Mouse (Mus musculus): ENCODE results near the gene Lhfpl4. TPM values are rescaled to one million over a fixed set of nuclear protein-coding genes. Genes with fewer than 3 reads are reported as not detected.

Gene Lhfpl4
- total and polyA plus RNA-seq, 3 experiments = 3.2 to 8.9 (median 7.1) TPM

GRCm38 (mm10) chr6:113176613-113177012 is 18.6 kb downstream of the Lhfpl4 start:
- TF ChIP-seq ZMIZ1 (IDR thresholded peaks at IDR 0.05; ENCODE audit: low read depth, low read length) = no peak
- no peak for TF ChIP-seq POLR2AphosphoS2 (IDR thresholded peaks at IDR 0.05; ENCODE audit: low read depth, low read length)
- no peak for TF ChIP-seq ETS1 (conservative IDR thresholded peaks at IDR 0.05; ENCODE audit: low read depth, low read length)
- TF ChIP-seq CHD1 (IDR thresholded peaks at IDR 0.05; ENCODE audit: low read depth, low read length) = no peak
- no peak for TF ChIP-seq UBTF (IDR thresholded peaks at IDR 0.05; ENCODE audit: low read depth, low read length)
- TF ChIP-seq USF1 (IDR thresholded peaks at IDR 0.05; ENCODE audit: low read depth, low read length) = no peak
- TF ChIP-seq JUN (IDR thresholded peaks at IDR 0.05; ENCODE audit: insufficient read depth, low read depth, low read length) = no peak
- TF ChIP-seq MAFK (IDR thresholded peaks at IDR 0.05; ENCODE audit: insufficient replicate concordance, low read length) = no peak
- no peak for TF ChIP-seq NRF1 (IDR thresholded peaks at IDR 0.05; ENCODE audit: low read depth, low read length)
- no peak for TF ChIP-seq RAD21 (IDR thresholded peaks at IDR 0.05; ENCODE audit: low read depth, low read length)
- no peak for TF ChIP-seq MYC (IDR thresholded peaks at IDR 0.05; ENCODE audit: low read depth, low read length)
- TF ChIP-seq PAX5 (IDR thresholded peaks at IDR 0.05; ENCODE audit: low read length) = no peak
- no peak for TF ChIP-seq TBP (conservative IDR thresholded peaks at IDR 0.05; ENCODE audit: low read depth, low read length)
- no peak for TF ChIP-seq EP300 (IDR thresholded peaks at IDR 0.05; ENCODE audit: low read length)
- TF ChIP-seq JUND (conservative IDR thresholded peaks at IDR 0.05; ENCODE audit: low read depth, low read length) = no peak
- TF ChIP-seq BHLHE40 (IDR thresholded peaks at IDR 0.05; ENCODE audit: low read depth, low read length) = no peak
- no peak for TF ChIP-seq MAZ (IDR thresholded peaks at IDR 0.05; ENCODE audit: low read depth, low read length)
- no peak for TF ChIP-seq KAT2A (IDR thresholded peaks at IDR 0.05; ENCODE audit: insufficient replicate concordance, low read length)
- no peak for TF ChIP-seq SIN3A (IDR thresholded peaks at IDR 0.05; ENCODE audit: low read length)

GRCm38 (mm10) chr6:113175469-113175868 is 19.7 kb downstream of the Lhfpl4 start:
- H3K27ac ChIP-seq (ENCODE audit: insufficient read depth, low read depth) = no peak overlapping the region
- H3K4me3 ChIP-seq (replicated peaks in 1 of 3; ENCODE audit: low read depth in 2 of 3, low read length in 2 of 3, poor library complexity in 1 of 3) = no peak overlapping the region
- H3K4me2 ChIP-seq (ENCODE audit: insufficient read depth, low read depth, poor library complexity, severe bottlenecking) = no peak overlapping the region
- dilution Hi-C loops (cut with MboI; ENCODE audit: extremely low pct_ligation_motif_present, extremely low pct_unique_long_range_greater_than_20kb, low sequenced_read_pairs) = no loop called here
- DNase-seq (ENCODE audit: extremely low read depth) = no peak
- no peaks in the 10 kb centered on the region for H3K27me3 ChIP-seq (replicated peaks)
- no peak overlapping the region for H3K9ac ChIP-seq (ENCODE audit: insufficient read depth, low read depth)
- H3K4me1 ChIP-seq (ENCODE audit: control insufficient read depth in 1 of 2, insufficient read depth in 2 of 2) = peaks cover 8 to 17% of the 10 kb centered on the region in 2 experiments
- in situ Hi-C loops (cut with MboI; ENCODE audit: low pct_ligation_motif_present, low pct_unique_long_range_greater_than_20kb, low sequenced_read_pairs) = no loop called here
- TF ChIP-seq CHD1 (IDR thresholded peaks at IDR 0.05; ENCODE audit: low read depth, low read length) (no peak), JUND (conservative IDR thresholded peaks at IDR 0.05; ENCODE audit: low read depth, low read length) (no peak), MAFK (IDR thresholded peaks at IDR 0.05; ENCODE audit: insufficient replicate concordance, low read length) (no peak), MEF2A (IDR thresholded peaks at IDR 0.05; ENCODE audit: borderline replicate concordance, low read depth, low read length) (no peak), TBP (conservative IDR thresholded peaks at IDR 0.05; ENCODE audit: low read depth, low read length) (no peak), POLR2A (IDR thresholded peaks at IDR 0.05; ENCODE audit: low read depth, low read length) (no peak), PAX5 (IDR thresholded peaks at IDR 0.05; ENCODE audit: low read length) (no peak), POLR2AphosphoS2 (IDR thresholded peaks at IDR 0.05; ENCODE audit: low read depth, low read length) (no peak), RAD21 (IDR thresholded peaks at IDR 0.05; ENCODE audit: low read depth, low read length) (no peak), E2F4 (IDR thresholded peaks at IDR 0.05; ENCODE audit: insufficient replicate concordance, low read depth, low read length) (no peak), MYC (IDR thresholded peaks at IDR 0.05; ENCODE audit: low read depth, low read length) (no peak), TCF12 (IDR thresholded peaks at IDR 0.05; ENCODE audit: low read depth, low read length) (no peak)
- no peaks in the 10 kb centered on the region for H3K9me3 ChIP-seq (replicated peaks; ENCODE audit: low read length)
- peaks cover 0 to 40% of the 10 kb centered on the region in 2 experiments for H3K36me3 ChIP-seq (replicated peaks in 1 of 2; ENCODE audit: control insufficient read depth in 1 of 2, insufficient read depth in 1 of 2, low read length in 1 of 2)
- H3K79me2 ChIP-seq (replicated peaks; ENCODE audit: control insufficient read depth, extremely low read depth, insufficient read depth, poor library complexity, severe bottlenecking) = no peaks in the 10 kb centered on the region

More at GRCm38 (mm10) chr6:113176613-113177012, 18.6 kb downstream of the Lhfpl4 start:
- H3K4me2 ChIP-seq (ENCODE audit: insufficient read depth, low read depth, poor library complexity, severe bottlenecking) = no peak overlapping the region
- in situ Hi-C loops (cut with MboI; ENCODE audit: low pct_ligation_motif_present, low pct_unique_long_range_greater_than_20kb, low sequenced_read_pairs) = no loop called here
- no peak overlapping the region for H3K27ac ChIP-seq (ENCODE audit: insufficient read depth, low read depth)
- peaks cover 6 to 12% of the 10 kb centered on the region in 2 experiments for H3K4me1 ChIP-seq (ENCODE audit: control insufficient read depth in 1 of 2, insufficient read depth in 2 of 2)
- H3K79me2 ChIP-seq (replicated peaks; ENCODE audit: control insufficient read depth, extremely low read depth, insufficient read depth, poor library complexity, severe bottlenecking) = no peaks in the 10 kb centered on the region
- no peak overlapping the region for H3K9ac ChIP-seq (ENCODE audit: insufficient read depth, low read depth)
- H3K27me3 ChIP-seq (replicated peaks) = no peaks in the 10 kb centered on the region
- no peak for DNase-seq (ENCODE audit: extremely low read depth)
- H3K4me3 ChIP-seq (replicated peaks in 1 of 3; ENCODE audit: low read depth in 2 of 3, low read length in 2 of 3, poor library complexity in 1 of 3) = no peak overlapping the region
- peaks cover 0 to 31% of the 10 kb centered on the region in 2 experiments for H3K36me3 ChIP-seq (replicated peaks in 1 of 2; ENCODE audit: control insufficient read depth in 1 of 2, insufficient read depth in 1 of 2, low read length in 1 of 2)
- H3K9me3 ChIP-seq (replicated peaks; ENCODE audit: low read length) = no peaks in the 10 kb centered on the region
- dilution Hi-C loops (cut with MboI; ENCODE audit: extremely low pct_ligation_motif_present, extremely low pct_unique_long_range_greater_than_20kb, low sequenced_read_pairs) = no loop called here

All from CH12.LX (cell line).